ENCODE assay signal across 16 mouse cellular contexts in the genomic region with DNA sequence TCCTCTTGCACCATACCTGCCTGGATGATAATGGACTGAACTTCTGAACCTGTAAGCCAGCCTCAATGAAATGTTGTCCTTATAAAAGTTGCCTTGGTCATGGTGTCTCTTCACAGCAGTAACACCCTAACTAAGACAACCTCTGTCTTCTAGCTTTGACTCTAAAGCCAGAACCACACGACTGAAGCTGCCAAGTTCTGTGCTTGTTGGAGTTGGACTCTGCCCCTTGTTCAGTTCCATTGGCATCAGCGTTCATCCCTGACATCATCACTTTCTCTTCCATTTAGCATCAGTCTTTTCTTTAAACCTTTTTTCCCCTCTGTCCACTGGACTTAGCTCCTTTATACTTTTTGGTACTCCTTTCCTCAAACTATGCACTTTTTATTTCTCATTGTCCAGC.
"Had no signal": no experiment of that assay in that cellular context is flagged by ENCODE, and none has a peak within 500 bp of the region (broad histone marks: within the 10 kb centered on the region; RNA-seq: fewer than 3 reads in every experiment).

No protein-coding gene starts in this region.

- H3K36me3 ChIP-seq: lung, embryonic 15.5 days; stomach, embryonic 15.5 days had no signal

- H3K4me2 ChIP-seq: lung, embryonic 15.5 days; midbrain, embryonic 11.5 days; midbrain, embryonic 13.5 days; midbrain, embryonic 15.5 days; neural tube, embryonic 12.5 days; stomach, embryonic 15.5 days had no signal

- H3K9ac ChIP-seq: lung, embryonic 15.5 days; midbrain, embryonic 13.5 days; midbrain, embryonic 15.5 days; neural tube, embryonic 12.5 days; stomach, embryonic 15.5 days had no signal

- H3K9me3 ChIP-seq: lung, embryonic 15.5 days; megakaryocyte, embryonic 14.5 days; midbrain, embryonic 13.5 days; midbrain, embryonic 15.5 days; neural tube, embryonic 12.5 days; stomach, embryonic 15.5 days had no signal

- H3K4me3 ChIP-seq: lung, embryonic 15.5 days; megakaryocyte, embryonic 14.5 days; midbrain, embryonic 13.5 days; midbrain, embryonic 15.5 days; neural tube, embryonic 12.5 days; stomach, embryonic 15.5 days had no signal

- ATAC-seq: lung, postnatal 0 days; midbrain, embryonic 13.5 days; midbrain, embryonic 15.5 days had no signal

- H3K27me3 ChIP-seq: lung, embryonic 15.5 days; megakaryocyte, embryonic 14.5 days; midbrain, embryonic 13.5 days; midbrain, embryonic 15.5 days; neural tube, embryonic 12.5 days; stomach, embryonic 15.5 days had no signal

- H3K4me1 ChIP-seq: lung, embryonic 15.5 days; megakaryocyte, embryonic 14.5 days; midbrain, embryonic 13.5 days; midbrain, embryonic 15.5 days; neural tube, embryonic 12.5 days; stomach, embryonic 15.5 days had no signal

- H3K27ac ChIP-seq: lung, embryonic 15.5 days; macrophage; midbrain, embryonic 13.5 days; midbrain, embryonic 15.5 days; neural tube, embryonic 12.5 days; stomach, embryonic 15.5 days; stomach, postnatal 0 days had no signal

- DNase-seq: lung, postnatal 14 days; lung, postnatal 36 days; right cerebral cortex, postnatal 14 days; thymus, adult 2 months; thymus, postnatal 25 days; thymus, postnatal 4 days had no signal
